Mouse (Mus musculus): ENCODE measurements around the gene Shroom2. TPM values are rescaled to one million over a fixed set of nuclear protein-coding genes. Genes with fewer than 3 reads are reported as not detected.
A peak's percentile ranks its signal among the peaks of the same experiment; 100 is the strongest.
"Not testable (repeated sequence)": the region's sequence is repeated elsewhere in the genome, so short reads cannot be mapped to it uniquely, and the experiment has no call there.

Shroom2 gene
- polyA plus RNA-seq, 1 experiment from 2014 or later: 7.2 TPM

DNA sequence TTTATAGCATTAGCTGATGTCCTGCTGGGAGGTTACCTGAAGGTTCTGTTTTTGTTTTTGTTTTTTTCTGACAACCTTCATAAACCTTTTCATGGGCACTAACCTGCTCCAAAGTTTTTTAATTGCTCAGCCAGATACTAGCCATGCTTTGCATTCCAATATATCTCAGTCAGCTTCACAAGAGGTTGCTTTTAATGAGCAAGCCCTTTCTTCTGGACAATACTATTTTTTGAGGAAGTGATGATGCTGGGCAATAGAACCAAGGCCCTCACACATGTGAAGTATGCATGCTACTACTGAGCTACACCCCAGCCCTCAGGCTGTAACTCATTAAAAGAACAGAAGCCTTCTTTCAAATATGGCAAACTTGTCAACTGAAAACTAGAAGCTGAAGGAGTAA lies 52.6 kb downstream of the Shroom2 start:
- H3K27ac ChIP-seq (ENCODE audit: low read length): no peak overlapping the region
- no peaks in the 10 kb centered on the region for H3K27me3 ChIP-seq (ENCODE audit: control insufficient read depth, insufficient read depth, low read depth, low read length)
- H3K4me2 ChIP-seq (ENCODE audit: low read depth, low read length): no peak overlapping the region
- ATAC-seq (ENCODE audit: low read depth): no peak
- H3K4me3 ChIP-seq (ENCODE audit: low read length): no peak overlapping the region
- no peaks in the 10 kb centered on the region for H3K9me3 ChIP-seq (ENCODE audit: control insufficient read depth, low read length)
- H3K9ac ChIP-seq (ENCODE audit: low read length): no peak overlapping the region
- H3K4me1 ChIP-seq (replicated peaks; ENCODE audit: control insufficient read depth, insufficient read depth, low read length): no peaks in the 10 kb centered on the region
- no peaks in the 10 kb centered on the region for H3K36me3 ChIP-seq (ENCODE audit: control insufficient read depth, insufficient read depth, low read length)

GRCm38 (mm10) chrX:152710715-152711114 lies 58.5 kb downstream of the Shroom2 start:
- not testable (repeated sequence) for H3K4me1 ChIP-seq (replicated peaks; ENCODE audit: control insufficient read depth, insufficient read depth, low read length); H3K4me2 ChIP-seq (ENCODE audit: low read depth, low read length); H3K27ac ChIP-seq (ENCODE audit: low read length); H3K9me3 ChIP-seq (ENCODE audit: control insufficient read depth, low read length); H3K36me3 ChIP-seq (ENCODE audit: control insufficient read depth, insufficient read depth, low read length); H3K4me3 ChIP-seq (ENCODE audit: low read length); H3K9ac ChIP-seq (ENCODE audit: low read length); H3K27me3 ChIP-seq (ENCODE audit: control insufficient read depth, insufficient read depth, low read depth, low read length)
- 32% methylated on average over 2 of the region's 2 CpGs for WGBS
- ATAC-seq (ENCODE audit: low read depth): peak; percentile 49; the same call in 1 of the 2 replicates

DNA sequence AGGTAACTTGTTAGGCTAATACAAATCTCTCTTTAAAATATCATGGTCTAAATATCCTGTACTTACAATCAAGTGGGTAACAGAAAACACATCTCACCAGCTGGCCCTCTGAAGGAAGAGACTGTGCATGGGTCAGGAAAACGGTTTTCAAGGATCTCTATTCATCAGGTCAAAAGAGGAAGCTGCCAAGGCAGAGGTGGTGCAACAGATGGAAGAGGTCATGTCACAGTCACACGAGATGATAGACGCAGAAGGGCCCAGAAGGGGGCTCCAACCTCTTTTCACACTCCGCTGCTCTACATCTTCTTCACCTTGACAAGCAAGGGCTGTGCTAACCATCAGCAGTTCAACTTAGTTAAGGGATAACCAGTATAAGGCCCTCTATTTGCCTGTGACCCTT lies 60.9 kb downstream of the Shroom2 start:
- H3K4me1 ChIP-seq (replicated peaks; ENCODE audit: control insufficient read depth, insufficient read depth, low read length): no peaks in the 10 kb centered on the region
- H3K27ac ChIP-seq (ENCODE audit: low read length): no peak overlapping the region
- no peaks in the 10 kb centered on the region for H3K36me3 ChIP-seq (ENCODE audit: control insufficient read depth, insufficient read depth, low read length)
- no peaks in the 10 kb centered on the region for H3K9me3 ChIP-seq (ENCODE audit: control insufficient read depth, low read length)
- no peak overlapping the region for H3K9ac ChIP-seq (ENCODE audit: low read length)
- H3K4me2 ChIP-seq (ENCODE audit: low read depth, low read length): no peak overlapping the region
- no peaks in the 10 kb centered on the region for H3K27me3 ChIP-seq (ENCODE audit: control insufficient read depth, insufficient read depth, low read depth, low read length)
- 44% methylated on average over 4 of the region's 4 CpGs for WGBS
- no peak overlapping the region for H3K4me3 ChIP-seq (ENCODE audit: low read length)
- peak; percentile 43; the same call in 1 of the 2 replicates for ATAC-seq (ENCODE audit: low read depth)

DNA sequence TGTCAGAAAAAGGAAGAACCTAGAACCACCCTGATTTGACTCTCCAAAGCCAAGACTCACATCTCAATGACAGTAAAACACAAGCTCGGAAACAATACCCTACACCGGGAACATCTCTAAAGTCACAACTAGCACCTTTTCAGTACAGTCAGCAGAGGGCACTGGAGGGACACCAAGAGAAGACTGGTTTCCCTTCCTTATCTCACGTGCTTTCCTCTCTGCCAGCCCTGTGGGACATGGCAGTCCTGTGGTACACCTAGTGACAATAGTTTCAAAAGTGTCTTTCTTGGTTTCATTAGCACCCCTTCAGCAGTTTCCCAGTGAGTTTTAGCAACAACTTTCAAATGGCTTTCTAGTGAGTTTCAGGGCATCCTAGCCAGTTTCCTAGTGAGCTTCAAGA lies 63.9 kb downstream of the Shroom2 start:
- Histone ChIP-seq H3K36me3 (ENCODE audit: control insufficient read depth, insufficient read depth, low read length) (no peaks in the 10 kb centered on the region), H3K27me3 (ENCODE audit: control insufficient read depth, insufficient read depth, low read depth, low read length) (no peaks in the 10 kb centered on the region), H3K9me3 (ENCODE audit: control insufficient read depth, low read length) (no peaks in the 10 kb centered on the region), H3K4me3 (ENCODE audit: low read length) (no peak overlapping the region), H3K27ac (ENCODE audit: low read length) (no peak overlapping the region), H3K9ac (ENCODE audit: low read length) (no peak overlapping the region), H3K4me2 (ENCODE audit: low read depth, low read length) (no peak overlapping the region), H3K4me1 (replicated peaks; ENCODE audit: control insufficient read depth, insufficient read depth, low read length) (no peaks in the 10 kb centered on the region)
- WGBS: 11% methylated on average over 3 of the region's 3 CpGs
- ATAC-seq (ENCODE audit: low read depth): 0 out of 2 replicates have a peak, but pooled peaks have one; percentile 59

DNA sequence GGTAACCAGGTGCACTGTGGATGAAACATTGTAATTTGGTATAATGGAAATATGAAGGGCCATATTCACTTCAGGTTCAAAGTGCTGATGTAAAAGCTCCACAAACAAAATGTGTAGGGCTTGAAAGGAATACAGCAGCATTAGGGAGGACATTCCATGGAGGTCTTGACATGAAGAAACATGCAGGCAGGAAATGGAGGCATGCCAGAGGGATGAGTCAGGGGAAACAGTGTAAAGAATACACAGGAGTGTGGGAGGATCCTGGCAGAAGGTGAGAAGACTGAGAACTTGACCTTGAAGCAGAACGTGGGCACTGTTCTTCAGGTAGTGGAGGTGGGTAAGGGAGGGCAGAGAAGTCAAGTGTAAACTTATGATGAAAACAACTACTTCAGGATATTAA lies 65.6 kb downstream of the Shroom2 start:
- Histone ChIP-seq H3K9me3 (ENCODE audit: control insufficient read depth, low read length) (no peaks in the 10 kb centered on the region), H3K4me3 (ENCODE audit: low read length) (no peak overlapping the region), H3K9ac (ENCODE audit: low read length) (no peak overlapping the region), H3K36me3 (ENCODE audit: control insufficient read depth, insufficient read depth, low read length) (no peaks in the 10 kb centered on the region), H3K27me3 (ENCODE audit: control insufficient read depth, insufficient read depth, low read depth, low read length) (no peaks in the 10 kb centered on the region), H3K4me2 (ENCODE audit: low read depth, low read length) (no peak overlapping the region), H3K4me1 (replicated peaks; ENCODE audit: control insufficient read depth, insufficient read depth, low read length) (no peaks in the 10 kb centered on the region), H3K27ac (ENCODE audit: low read length) (no peak overlapping the region)
- WGBS: 47% methylated on average over 1 of the region's 1 CpGs
- no peak for ATAC-seq (ENCODE audit: low read depth)

- Histone ChIP-seq H3K27me3 (ENCODE audit: control insufficient read depth, insufficient read depth, low read depth, low read length) (0 out of 2 replicates have a peak, but pooled peaks cover under 1% of the 10 kb centered on the region), H3K4me1 (replicated peaks; ENCODE audit: control insufficient read depth, insufficient read depth, low read length) (no peaks in the 10 kb centered on the region), H3K4me2 (ENCODE audit: low read depth, low read length) (no peak overlapping the region), H3K9me3 (ENCODE audit: control insufficient read depth, low read length) (no peaks in the 10 kb centered on the region), H3K4me3 (ENCODE audit: low read length) (no peak overlapping the region), H3K9ac (ENCODE audit: low read length) (no peak overlapping the region), H3K36me3 (ENCODE audit: control insufficient read depth, insufficient read depth, low read length) (no peaks in the 10 kb centered on the region), H3K27ac (ENCODE audit: low read length) (no peak overlapping the region)
- 67% methylated on average over 3 of the region's 3 CpGs for WGBS
- no peak for ATAC-seq (ENCODE audit: low read depth)
These were observed 67.6 kb downstream of the Shroom2 start for GRCm38 (mm10) chrX:152701679-152702078.

DNA sequence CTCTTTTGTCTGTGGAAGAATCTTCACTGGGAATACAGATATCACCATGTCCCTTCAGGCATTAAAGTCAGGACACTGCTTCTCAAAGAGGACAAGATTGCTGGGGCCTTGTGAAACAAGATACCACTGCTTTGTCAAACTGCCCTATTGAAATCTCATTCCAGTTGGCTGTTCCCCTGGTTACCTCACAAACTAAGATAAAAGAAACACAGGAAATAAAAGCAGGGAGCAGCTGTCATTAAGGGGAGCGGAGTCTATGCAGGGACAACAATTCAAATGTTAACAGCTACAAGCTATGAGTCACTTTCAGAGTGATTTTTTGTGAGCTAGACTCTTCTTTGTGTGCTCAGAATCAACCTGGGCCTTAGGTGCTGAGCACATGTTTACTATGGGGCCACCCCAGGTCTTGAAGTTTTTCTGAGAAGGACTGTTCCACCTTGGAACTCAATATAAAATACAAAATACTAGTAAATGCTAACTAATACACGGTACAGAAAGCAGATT lies 78.4 kb downstream of the Shroom2 start:
- Histone ChIP-seq H3K27ac (ENCODE audit: low read length) (no peak overlapping the region), H3K4me3 (ENCODE audit: low read length) (no peak overlapping the region), H3K27me3 (ENCODE audit: control insufficient read depth, insufficient read depth, low read depth, low read length) (no peaks in the 10 kb centered on the region; the same call in 1 of the 2 replicates), H3K9me3 (ENCODE audit: control insufficient read depth, low read length) (no peaks in the 10 kb centered on the region), H3K4me1 (replicated peaks; ENCODE audit: control insufficient read depth, insufficient read depth, low read length) (no peaks in the 10 kb centered on the region), H3K4me2 (ENCODE audit: low read depth, low read length) (no peak overlapping the region), H3K9ac (ENCODE audit: low read length) (no peak overlapping the region), H3K36me3 (ENCODE audit: control insufficient read depth, insufficient read depth, low read length) (no peaks in the 10 kb centered on the region)
- no peak for ATAC-seq (ENCODE audit: low read depth)
- 61% methylated on average over 2 of the region's 2 CpGs for WGBS

- H3K4me3 ChIP-seq (ENCODE audit: low read length): no peak overlapping the region
- no peaks in the 10 kb centered on the region for H3K4me1 ChIP-seq (replicated peaks; ENCODE audit: control insufficient read depth, insufficient read depth, low read length)
- ATAC-seq (ENCODE audit: low read depth): peak; percentile 52; the same call in 1 of the 2 replicates
- H3K27me3 ChIP-seq (ENCODE audit: control insufficient read depth, insufficient read depth, low read depth, low read length): no peaks in the 10 kb centered on the region; the same call in 1 of the 2 replicates
- H3K9ac ChIP-seq (ENCODE audit: low read length): no peak overlapping the region
- WGBS: 70% methylated on average over 2 of the region's 2 CpGs
- no peaks in the 10 kb centered on the region for H3K36me3 ChIP-seq (ENCODE audit: control insufficient read depth, insufficient read depth, low read length)
- H3K4me2 ChIP-seq (ENCODE audit: low read depth, low read length): no peak overlapping the region
- no peaks in the 10 kb centered on the region for H3K9me3 ChIP-seq (ENCODE audit: control insufficient read depth, low read length)
- H3K27ac ChIP-seq (ENCODE audit: low read length): no peak overlapping the region
These were observed 90.0 kb downstream of the Shroom2 start for GRCm38 (mm10) chrX:152679190-152679814.

DNA sequence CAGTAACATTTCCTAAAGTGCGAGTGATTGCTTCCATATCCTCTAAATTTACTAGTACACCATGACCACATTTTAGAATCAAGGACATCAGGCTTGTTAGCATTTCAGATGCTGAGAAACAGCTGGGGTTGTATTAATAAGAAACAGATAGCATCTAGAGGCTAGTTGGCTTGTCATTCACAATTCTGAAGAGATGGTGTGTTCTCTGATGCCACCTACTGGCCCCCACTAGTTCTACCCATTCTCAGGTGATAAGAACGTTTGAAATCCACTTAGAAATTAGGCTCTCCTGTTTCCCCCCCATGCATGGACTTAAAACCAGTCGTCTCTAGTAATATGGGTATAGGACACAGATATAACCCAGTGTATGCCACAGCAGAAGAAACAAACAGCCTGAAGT lies 92.9 kb downstream of the Shroom2 start:
- Histone ChIP-seq H3K4me3 (ENCODE audit: low read length) (no peak overlapping the region), H3K27ac (ENCODE audit: low read length) (no peak overlapping the region), H3K36me3 (ENCODE audit: control insufficient read depth, insufficient read depth, low read length) (no peaks in the 10 kb centered on the region), H3K27me3 (ENCODE audit: control insufficient read depth, insufficient read depth, low read depth, low read length) (no peaks in the 10 kb centered on the region; the same call in 1 of the 2 replicates), H3K9me3 (ENCODE audit: control insufficient read depth, low read length) (no peaks in the 10 kb centered on the region), H3K4me1 (replicated peaks; ENCODE audit: control insufficient read depth, insufficient read depth, low read length) (no peaks in the 10 kb centered on the region), H3K4me2 (ENCODE audit: low read depth, low read length) (no peak overlapping the region), H3K9ac (ENCODE audit: low read length) (no peak overlapping the region)
- WGBS: 47% methylated on average over 3 of the region's 3 CpGs
- ATAC-seq (ENCODE audit: low read depth): no peak
